Mouse (Mus musculus) testis, adult 2 months (tissue): ENCODE results near the gene Scimp.

ENCODE experiments used
- CTCF ChIP-seq: fragments of 200-500 bp; IDR thresholded peaks from 2 replicates; pipeline ENCODE4 v1.5.1; 2012; ENCODE audit warnings: low read depth, mild to moderate bottlenecking, inconsistent platforms, low read length, moderate library complexity; ENCODE audit not compliant: control insufficient read depth, insufficient read depth, insufficient replicate concordance
- POLR2A ChIP-seq: fragments of 200-500 bp; IDR thresholded peaks from 2 replicates; pipeline ENCODE4 v1.6.1; 2012; ENCODE audit warnings: low read depth, mild to moderate bottlenecking, inconsistent platforms, low read length, moderate library complexity; ENCODE audit not compliant: control insufficient read depth

DNA sequence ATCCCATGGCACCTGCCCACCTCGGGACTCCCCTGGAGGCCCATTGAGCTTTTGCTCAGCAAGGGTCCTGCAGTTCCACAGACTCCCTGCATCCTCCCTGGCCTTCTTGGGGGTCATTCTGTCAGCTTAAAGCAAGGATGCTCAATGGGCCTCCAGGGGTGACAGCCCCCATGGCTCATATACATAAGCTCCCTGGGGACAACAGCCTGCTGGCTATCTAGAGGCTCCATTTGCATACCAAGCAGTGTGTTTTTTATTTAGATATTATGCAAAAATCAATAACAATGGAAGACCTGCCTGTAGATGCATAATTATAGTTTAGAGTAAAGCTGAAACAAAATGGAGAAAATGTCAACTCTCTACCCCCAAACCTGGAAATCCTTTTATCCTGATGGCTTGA, 3.4 kb downstream of the Scimp start:
- no peak for TF ChIP-seq CTCF
- no peak for TF ChIP-seq POLR2A
